Comparison of ENCODE assay signal across 8 mouse cellular contexts in the genomic region with DNA sequence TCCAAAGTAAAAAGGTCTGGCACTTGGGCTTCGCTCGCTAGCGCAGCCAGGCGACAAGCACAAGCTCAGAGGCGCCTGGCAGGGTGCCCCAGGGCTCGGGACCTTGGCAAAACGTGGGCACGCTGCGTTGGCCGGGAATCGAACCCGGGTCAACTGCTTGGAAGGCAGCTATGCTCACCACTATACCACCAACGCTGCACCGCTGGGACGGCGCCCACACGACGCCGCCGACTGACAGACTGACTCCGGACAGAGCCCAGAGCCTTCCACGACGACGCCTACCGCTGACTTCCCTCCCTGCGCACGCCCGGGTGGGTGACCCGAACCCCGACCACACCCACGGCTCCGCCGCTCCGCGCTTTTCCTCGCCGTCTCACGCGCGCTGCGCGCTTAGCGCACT. TPM values are rescaled to one million over a fixed set of nuclear protein-coding genes. Genes with fewer than 3 reads are reported as not detected.
DNase-seq lines count a peak whose midpoint lies in the region; ATAC-seq lines count a peak whose summit lies in the region.
"Not testable (repeated sequence)": the region's sequence is repeated elsewhere in the genome, so short reads cannot be mapped to it uniquely, and the experiment has no call there.
"Had no signal": no experiment of that assay in that cellular context is flagged by ENCODE, and none has a peak within 500 bp of the region (broad histone marks: within the 10 kb centered on the region; RNA-seq: fewer than 3 reads in every experiment).

No protein-coding gene starts in this region.

- not testable (repeated sequence) for H3K4me2 ChIP-seq in heart, embryonic 12.5 days; hindbrain, embryonic 14.5 days (replicated peaks); kidney, embryonic 16.5 days (replicated peaks; ENCODE audit: low read depth, low read length); liver, embryonic 15.5 days; midbrain, embryonic 11.5 days; neural tube, embryonic 13.5 days

- peaks cover 27% of the 10 kb centered on the region for H3K27me3 ChIP-seq in heart, embryonic 12.5 days (replicated peaks)
- H3K27me3 ChIP-seq in hindbrain, embryonic 14.5 days (ENCODE audit: control insufficient read depth, insufficient read depth, low read length), result peaks cover 16% of the 10 kb centered on the region
- H3K27me3 ChIP-seq in kidney, embryonic 16.5 days (ENCODE audit: insufficient read depth, low read length), result peaks cover 15% of the 10 kb centered on the region
- peaks cover 36% of the 10 kb centered on the region for H3K27me3 ChIP-seq in liver, embryonic 15.5 days
- H3K27me3 ChIP-seq in midbrain, embryonic 11.5 days (ENCODE audit: control insufficient read depth, insufficient read depth, low read length), result peaks cover 16% of the 10 kb centered on the region
- peaks cover 29% of the 10 kb centered on the region for H3K27me3 ChIP-seq in neural tube, embryonic 13.5 days

- H3K4me1 ChIP-seq in heart, embryonic 12.5 days (replicated peaks); hindbrain, embryonic 14.5 days (replicated peaks; ENCODE audit: control insufficient read depth, insufficient read depth, low read length); kidney, embryonic 16.5 days (ENCODE audit: insufficient read depth, low read length); liver, embryonic 15.5 days (replicated peaks); midbrain, embryonic 11.5 days (ENCODE audit: control insufficient read depth, insufficient read depth, low read length); neural tube, embryonic 13.5 days (replicated peaks): not testable (repeated sequence)

- 0 out of 2 replicates have a peak, but pooled peaks have one; percentile 7 for ATAC-seq in erythroid progenitor cell, adult 5-6 weeks (replicated peaks; ENCODE audit: low FRiP score, poor library complexity, severe bottlenecking)
- ATAC-seq in heart, embryonic 12.5 days (ENCODE audit: insufficient number of reproducible peaks, low FRiP score), result peak; percentile 58
- peak; percentile 19 for ATAC-seq in hindbrain, embryonic 14.5 days (ENCODE audit: low FRiP score)
- peak; percentile 39 for ATAC-seq in kidney, embryonic 16.5 days (ENCODE audit: low FRiP score, low TSS enrichment)
- ATAC-seq in liver, embryonic 15.5 days (ENCODE audit: insufficient read depth), result peak; percentile 61
- ATAC-seq in midbrain, embryonic 11.5 days (ENCODE audit: low FRiP score), result peak; percentile 43
- ATAC-seq in neural tube, embryonic 13.5 days (ENCODE audit: low read depth), result peak; percentile 37

- not testable (repeated sequence) for H3K9me3 ChIP-seq in heart, embryonic 12.5 days (replicated peaks); hindbrain, embryonic 14.5 days (ENCODE audit: control insufficient read depth, low read length); kidney, embryonic 16.5 days (ENCODE audit: low read length); liver, embryonic 15.5 days (replicated peaks); midbrain, embryonic 11.5 days (ENCODE audit: control insufficient read depth, low read length); neural tube, embryonic 13.5 days

- not testable (repeated sequence) for DNase-seq in hindbrain, embryonic 14.5 days (ENCODE audit: low spot score); midbrain, embryonic 11.5 days (ENCODE audit: low spot score, missing footprints)

- not testable (repeated sequence) for H3K4me3 ChIP-seq in heart, embryonic 12.5 days; hindbrain, embryonic 14.5 days (replicated peaks; ENCODE audit: low read length); kidney, embryonic 16.5 days (ENCODE audit: low read length); liver, embryonic 15.5 days (replicated peaks); midbrain, embryonic 11.5 days (ENCODE audit: low read depth, low read length); neural tube, embryonic 13.5 days

- H3K9ac ChIP-seq in heart, embryonic 12.5 days; hindbrain, embryonic 14.5 days; kidney, embryonic 16.5 days (replicated peaks; ENCODE audit: low read length); liver, embryonic 15.5 days; midbrain, embryonic 11.5 days (ENCODE audit: low read length); neural tube, embryonic 13.5 days: not testable (repeated sequence)

- not testable (repeated sequence) for H3K36me3 ChIP-seq in heart, embryonic 12.5 days; hindbrain, embryonic 14.5 days (replicated peaks; ENCODE audit: control insufficient read depth, insufficient read depth); kidney, embryonic 16.5 days (ENCODE audit: insufficient read depth, low read length); liver, embryonic 15.5 days (replicated peaks); midbrain, embryonic 11.5 days (ENCODE audit: control insufficient read depth, insufficient read depth, low read length); neural tube, embryonic 13.5 days

- H3K27ac ChIP-seq in heart, embryonic 12.5 days (ENCODE audit: poor library complexity, severe bottlenecking); hindbrain, embryonic 14.5 days; kidney, embryonic 16.5 days (ENCODE audit: low read length); liver, embryonic 15.5 days (replicated peaks); midbrain, embryonic 11.5 days (ENCODE audit: low read depth, low read length); neural tube, embryonic 13.5 days (replicated peaks): not testable (repeated sequence)

- WGBS in heart, embryonic 12.5 days, result no CpG with 5 or more reads among the region's 43 CpGs
- WGBS in hindbrain, embryonic 14.5 days, result no CpG with 5 or more reads among the region's 43 CpGs
- WGBS in kidney, embryonic 16.5 days, result no CpG with 5 or more reads among the region's 43 CpGs
- WGBS in liver, embryonic 15.5 days (ENCODE audit: insufficient replicate concordance), result no CpG with 5 or more reads among the region's 43 CpGs
- WGBS in midbrain, embryonic 11.5 days, result no CpG with 5 or more reads among the region's 43 CpGs
- no CpG with 5 or more reads among the region's 43 CpGs for WGBS in neural tube, embryonic 13.5 days

RNA-seq across cellular contexts. Expression of a gene that starts 15.1 kb away (rescaled TPM):
- 78.6 and 80.1 TPM in 2 replicates for total RNA-seq in erythroid progenitor cell, adult 5-6 weeks (2015; ENCODE audit: low replicate concordance)
- total RNA-seq in erythroid progenitor cell, adult 5-6 weeks (2017; ENCODE audit: low replicate concordance), result 29.8 and 53.5 TPM in 2 replicates
- polyA plus RNA-seq in heart, embryonic 12.5 days (2016; fragmentation: Nextera tagmentation; extraction: Ambion mirVana), result 3.8 and 4.5 TPM in 2 replicates
- polyA plus RNA-seq in hindbrain, embryonic 14.5 days (2014; fragmentation: Nextera tagmentation; extraction: Ambion mirVana), result 9.6 and 11.6 TPM in 2 replicates
- polyA plus RNA-seq in kidney, embryonic 16.5 days (2015; fragmentation: Nextera tagmentation; extraction: Ambion mirVana), result 8.8 and 9.0 TPM in 2 replicates
- 27.2 and 28.0 TPM in 2 replicates for polyA plus RNA-seq in liver, embryonic 15.5 days (2015; fragmentation: Nextera tagmentation; extraction: Ambion mirVana)
- polyA plus RNA-seq in midbrain, embryonic 11.5 days (2014; fragmentation: Nextera tagmentation; extraction: Ambion mirVana), result 8.5 and 8.6 TPM in 2 replicates
- polyA plus RNA-seq in neural tube, embryonic 13.5 days (2015; fragmentation: Nextera tagmentation; extraction: Ambion mirVana), result 9.0 and 10.9 TPM in 2 replicates
- polyA plus RNA-seq: CD4-positive, CD25-positive, alpha-beta regulatory T cell, adult 4 months had no signal

RNA-seq across cellular contexts. Expression of a gene that starts 33.9 kb away (rescaled TPM):
- total RNA-seq in erythroid progenitor cell, adult 5-6 weeks (2015; ENCODE audit: low replicate concordance), result 19.8 TPM in 1 of 2 replicates, not detected in the other
- not detected in 2 replicates for total RNA-seq in erythroid progenitor cell, adult 5-6 weeks (2017; ENCODE audit: low replicate concordance)
- 2.9 and 3.5 TPM in 2 replicates for polyA plus RNA-seq in heart, embryonic 12.5 days (2016; fragmentation: Nextera tagmentation; extraction: Ambion mirVana)
- polyA plus RNA-seq in hindbrain, embryonic 14.5 days (2014; fragmentation: Nextera tagmentation; extraction: Ambion mirVana), result 11.7 and 20.3 TPM in 2 replicates
- 2.9 and 3.0 TPM in 2 replicates for polyA plus RNA-seq in kidney, embryonic 16.5 days (2015; fragmentation: Nextera tagmentation; extraction: Ambion mirVana)
- 1.7 and 2.6 TPM in 2 replicates for polyA plus RNA-seq in liver, embryonic 15.5 days (2015; fragmentation: Nextera tagmentation; extraction: Ambion mirVana)
- polyA plus RNA-seq in midbrain, embryonic 11.5 days (2014; fragmentation: Nextera tagmentation; extraction: Ambion mirVana), result 1.7 and 2.4 TPM in 2 replicates
- 2.8 and 2.9 TPM in 2 replicates for polyA plus RNA-seq in neural tube, embryonic 13.5 days (2015; fragmentation: Nextera tagmentation; extraction: Ambion mirVana)

Comparison
In these comparisons a context has a peak if more than half of its experiments do, and no peak if none do; other contexts are left out.
1. ATAC-seq: peak in every context shown above with its lines; median percentile 61 in liver, embryonic 15.5 days; 58 in heart, embryonic 12.5 days; 43 in midbrain, embryonic 11.5 days; 39 in kidney, embryonic 16.5 days; 37 in neural tube, embryonic 13.5 days; 19 in hindbrain, embryonic 14.5 days; 7 in erythroid progenitor cell, adult 5-6 weeks.